Comparison of ENCODE assay signal across 8 mouse cellular contexts in genomic region chr5:135632117-135632796, GRCm38 (mm10). TPM values are rescaled to one million over a fixed set of nuclear protein-coding genes. Genes with fewer than 3 reads are reported as not detected.
DNase-seq lines count a peak whose midpoint lies in the region; ATAC-seq and TF ChIP-seq lines count a peak whose summit lies in the region.

Gene Rhbdd2, plus strand, starts transcription at chr5:135632618.

- H3K4me3 ChIP-seq in forebrain, embryonic 10.5 days, result peak within 1 kb of the TSS; percentile 89
- peak within 1 kb of the TSS; percentile 68 for H3K4me3 ChIP-seq in heart, embryonic 15.5 days
- H3K4me3 ChIP-seq in liver, embryonic 14.5 days (ENCODE audit: insufficient read depth in 1 of 2, low read depth in 2 of 2, low read length in 2 of 2), result peak within 1 kb of the TSS; percentile 77 to 86
- H3K4me3 ChIP-seq in neural tube, embryonic 11.5 days (ENCODE audit: low read depth, low read length), result peak within 1 kb of the TSS; percentile 89
- peak within 1 kb of the TSS; percentile 75 for H3K4me3 ChIP-seq in stomach, postnatal 0 days (ENCODE audit: low read depth, low read length)

- peaks cover 24% of the 10 kb centered on the region for H3K36me3 ChIP-seq in forebrain, embryonic 10.5 days (replicated peaks)
- peaks cover 11% of the 10 kb centered on the region for H3K36me3 ChIP-seq in heart, embryonic 15.5 days
- no peaks in the 10 kb centered on the region for H3K36me3 ChIP-seq in liver, embryonic 14.5 days (replicated peaks; ENCODE audit: control insufficient read depth, insufficient read depth, low read depth)
- peaks cover 2% of the 10 kb centered on the region; the same call in 1 of the 2 replicates for H3K36me3 ChIP-seq in neural tube, embryonic 11.5 days (ENCODE audit: control insufficient read depth, insufficient read depth, low read length)
- 0 out of 2 replicates have a peak, but pooled peaks cover 2% of the 10 kb centered on the region for H3K36me3 ChIP-seq in stomach, postnatal 0 days (ENCODE audit: control insufficient read depth, insufficient read depth, low read length)

- H3K4me1 ChIP-seq in forebrain, embryonic 10.5 days, result peaks cover 13% of the 10 kb centered on the region
- H3K4me1 ChIP-seq in heart, embryonic 15.5 days (replicated peaks), result peaks cover 11% of the 10 kb centered on the region
- peaks cover 0 to 9% of the 10 kb centered on the region in 2 experiments; a peak in 3 of 4 replicates for H3K4me1 ChIP-seq in liver, embryonic 14.5 days (replicated peaks; ENCODE audit: control insufficient read depth in 2 of 2, insufficient read depth in 2 of 2, low read length in 1 of 2)
- peaks cover 5% of the 10 kb centered on the region for H3K4me1 ChIP-seq in neural tube, embryonic 11.5 days (ENCODE audit: control insufficient read depth, insufficient read depth, low read length)
- 0 out of 2 replicates have a peak, but pooled peaks cover 5% of the 10 kb centered on the region for H3K4me1 ChIP-seq in stomach, postnatal 0 days (replicated peaks; ENCODE audit: control insufficient read depth, insufficient read depth)

- H3K27me3 ChIP-seq in forebrain, embryonic 10.5 days (ENCODE audit: poor library complexity, severe bottlenecking), result no peaks in the 10 kb centered on the region
- no peaks in the 10 kb centered on the region for H3K27me3 ChIP-seq in heart, embryonic 15.5 days
- no peaks in the 10 kb centered on the region for H3K27me3 ChIP-seq in liver, embryonic 14.5 days (ENCODE audit: control insufficient read depth, insufficient read depth, low read length)
- no peaks in the 10 kb centered on the region for H3K27me3 ChIP-seq in neural tube, embryonic 11.5 days (ENCODE audit: control insufficient read depth, insufficient read depth, low read length)
- no peaks in the 10 kb centered on the region for H3K27me3 ChIP-seq in stomach, postnatal 0 days (ENCODE audit: control insufficient read depth, insufficient read depth, low read length)

- H3K27ac ChIP-seq in forebrain, embryonic 10.5 days, result peak within 1 kb of the TSS; percentile 98
- peak within 1 kb of the TSS; percentile 76 for H3K27ac ChIP-seq in heart, embryonic 15.5 days
- H3K27ac ChIP-seq in liver, embryonic 14.5 days, result no peak within 1 kb of the TSS
- peak within 1 kb of the TSS; percentile 72; the same call in 1 of the 2 replicates for H3K27ac ChIP-seq in neural tube, embryonic 11.5 days (ENCODE audit: low read depth, low read length)
- H3K27ac ChIP-seq in stomach, postnatal 0 days (replicated peaks), result peak within 1 kb of the TSS; percentile 79

- ATAC-seq in heart, embryonic 15.5 days (replicated peaks; ENCODE audit: insufficient number of reproducible peaks, insufficient read depth, low FRiP score, low read depth), result peak; percentile 99
- peak; percentile 99 for ATAC-seq in liver, embryonic 14.5 days (ENCODE audit: insufficient read depth)
- peak; percentile 97 for ATAC-seq in neural tube, embryonic 11.5 days (ENCODE audit: insufficient read depth, low FRiP score, low TSS enrichment)
- peak; percentile 98 for ATAC-seq in stomach, postnatal 0 days (ENCODE audit: low FRiP score, low TSS enrichment)

- peak; percentile 74 for TF ChIP-seq CTCF in liver, embryonic 14.5 days (IDR thresholded peaks at IDR 0.05; ENCODE audit: low read depth)
- TF ChIP-seq CTCF in stomach, postnatal 0 days (IDR thresholded peaks at IDR 0.05; ENCODE audit: low read depth), result peak; percentile 75

- DNase-seq in CD8-positive naive resting alpha-beta T cell, adult 2 months (ENCODE audit: low read depth in 2 of 2, low spot score in 2 of 2), result peak; percentile 93 to 98
- DNase-seq in c-Kit-positive CD71-negative TER-119-negative erythroid progenitor cells, embryonic 14.5 days (ENCODE audit: low read depth), result peak; percentile 98
- DNase-seq in forebrain, embryonic 10.5 days (ENCODE audit: extremely low spot score, low spot score), result peak; percentile 96
- peak; percentile 98 to 99 for DNase-seq in kidney, postnatal 25 days
- DNase-seq in liver, embryonic 14.5 days (ENCODE audit: low read depth in 3 of 3, low spot score in 3 of 3), result peak; percentile 94 to 97 (median 95)
- peak; percentile 100 for DNase-seq in neural tube, embryonic 11.5 days (ENCODE audit: low spot score)
- DNase-seq in stomach, postnatal 0 days (ENCODE audit: low spot score), result peak; percentile 100

- no peak for TF ChIP-seq EP300 in liver, embryonic 14.5 days (IDR thresholded peaks at IDR 0.05; ENCODE audit: low read depth)
- TF ChIP-seq EP300 in stomach, postnatal 0 days (optimal IDR thresholded peaks at IDR 0.05), result no peak

- no peaks in the 10 kb centered on the region for H3K9me3 ChIP-seq in forebrain, embryonic 10.5 days
- H3K9me3 ChIP-seq in heart, embryonic 15.5 days (replicated peaks), result no peaks in the 10 kb centered on the region
- no peaks in the 10 kb centered on the region for H3K9me3 ChIP-seq in liver, embryonic 14.5 days (ENCODE audit: control insufficient read depth, low read length)
- no peaks in the 10 kb centered on the region for H3K9me3 ChIP-seq in neural tube, embryonic 11.5 days (ENCODE audit: control insufficient read depth, low read length)
- H3K9me3 ChIP-seq in stomach, postnatal 0 days (ENCODE audit: control insufficient read depth, low read length), result no peaks in the 10 kb centered on the region

- H3K4me2 ChIP-seq in heart, embryonic 15.5 days, result peak within 1 kb of the TSS; percentile 73
- H3K4me2 ChIP-seq in liver, embryonic 14.5 days (ENCODE audit: low read depth), result peak within 1 kb of the TSS; percentile 75
- H3K4me2 ChIP-seq in neural tube, embryonic 11.5 days (ENCODE audit: low read depth), result peak within 1 kb of the TSS; percentile 79
- H3K4me2 ChIP-seq in stomach, postnatal 0 days (replicated peaks; ENCODE audit: low read depth), result peak within 1 kb of the TSS; percentile 83

- WGBS in forebrain, embryonic 10.5 days, result 11% methylated on average over 30 of the region's 30 CpGs
- 11% methylated on average over 28 of the region's 30 CpGs for whole genome bisulfite sequencing in heart, embryonic 15.5 days
- whole genome bisulfite sequencing in liver, embryonic 14.5 days (ENCODE audit: insufficient replicate concordance), result 7% methylated on average over 30 of the region's 30 CpGs
- 14% methylated on average over 27 of the region's 30 CpGs for WGBS in neural tube, embryonic 11.5 days
- WGBS in stomach, postnatal 0 days, result 11% methylated on average over 30 of the region's 30 CpGs

- H3K9ac ChIP-seq in heart, embryonic 15.5 days, result peak within 1 kb of the TSS; percentile 71
- peak within 1 kb of the TSS; percentile 70 for H3K9ac ChIP-seq in liver, embryonic 14.5 days (replicated peaks)
- H3K9ac ChIP-seq in neural tube, embryonic 11.5 days (ENCODE audit: low read length), result peak within 1 kb of the TSS; percentile 93
- H3K9ac ChIP-seq in stomach, postnatal 0 days (ENCODE audit: low read length), result peak within 1 kb of the TSS; percentile 80

RNA-seq across cellular contexts. Expression of gene Rhbdd2, which starts in this region (rescaled TPM):
- 51.4 and 57.3 TPM in 2 replicates for polyA plus RNA-seq in forebrain, embryonic 10.5 days (2016; fragmentation: Nextera tagmentation; extraction: Ambion mirVana)
- polyA plus RNA-seq in heart, embryonic 15.5 days (2015; fragmentation: Nextera tagmentation; extraction: Ambion mirVana), result 27.8 and 32.7 TPM in 2 replicates
- polyA plus RNA-seq in liver, embryonic 14.5 days (2012; rRNA removed), result 4.1 and 4.6 TPM in 2 replicates
- 7.8 and 8.3 TPM in 2 replicates for polyA plus RNA-seq in liver, embryonic 14.5 days (2014; fragmentation: Nextera tagmentation; extraction: Ambion mirVana)
- 63.7 and 66.6 TPM in 2 replicates for polyA plus RNA-seq in neural tube, embryonic 11.5 days (2014; fragmentation: Nextera tagmentation; extraction: Ambion mirVana)
- 37.8 and 44.8 TPM in 2 replicates for polyA plus RNA-seq in stomach, postnatal 0 days (2015; fragmentation: Nextera tagmentation; extraction: Ambion mirVana)
